Mouse (Mus musculus) heart, adult 2 months (tissue): ENCODE measurements around the gene Cox10.

Experiments used
- CTCF ChIP-seq: fragments of 200-600 bp; IDR thresholded peaks from 2 replicates; pipeline ENCODE4 v1.8.1; 2022; ENCODE audit warnings: antibody characterized with exemption, mild to moderate bottlenecking, moderate library complexity
- POLR2A ChIP-seq: fragments of 200-500 bp; IDR thresholded peaks from 2 replicates; pipeline ENCODE4 v1.6.1; 2011; ENCODE audit warnings: mild to moderate bottlenecking, low read depth, low read length, control low read depth; ENCODE audit not compliant: insufficient read depth

DNA sequence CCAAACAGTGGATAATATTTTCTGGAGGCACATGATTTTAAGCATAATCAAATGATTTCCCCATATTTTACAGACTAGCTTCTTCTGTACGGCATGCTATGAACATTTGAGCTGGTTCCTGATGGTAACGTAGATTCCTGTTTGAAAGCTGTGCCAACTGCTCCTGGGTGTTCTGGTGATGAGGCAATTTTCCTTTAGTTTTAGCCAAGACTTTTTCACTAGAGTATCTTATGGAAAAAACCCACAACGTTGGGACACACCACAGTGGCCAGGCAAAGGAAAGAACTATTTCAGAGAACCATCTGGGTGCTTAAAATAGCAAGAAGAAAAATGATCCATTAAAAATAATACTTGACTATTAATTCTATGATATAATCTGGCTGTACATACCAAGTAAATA lies 35.2 kb downstream of the Cox10 start:
- no peak for TF ChIP-seq POLR2A
- no peak for TF ChIP-seq CTCF
